Mouse (Mus musculus) mouse trophoblast stem cell (cell line): ENCODE data around the gene Limd1.

ENCODE experiments used
- in situ Hi-C, 2 experiments: fragments of 300-500 bp; cut with MseI, MboI; formaldehyde crosslinking; loops; 2 replicates in 1 of 2; 3 replicates in 1 of 2; pipeline ENCODE4 v1.15.1; 2025

Limd1 gene

DNA sequence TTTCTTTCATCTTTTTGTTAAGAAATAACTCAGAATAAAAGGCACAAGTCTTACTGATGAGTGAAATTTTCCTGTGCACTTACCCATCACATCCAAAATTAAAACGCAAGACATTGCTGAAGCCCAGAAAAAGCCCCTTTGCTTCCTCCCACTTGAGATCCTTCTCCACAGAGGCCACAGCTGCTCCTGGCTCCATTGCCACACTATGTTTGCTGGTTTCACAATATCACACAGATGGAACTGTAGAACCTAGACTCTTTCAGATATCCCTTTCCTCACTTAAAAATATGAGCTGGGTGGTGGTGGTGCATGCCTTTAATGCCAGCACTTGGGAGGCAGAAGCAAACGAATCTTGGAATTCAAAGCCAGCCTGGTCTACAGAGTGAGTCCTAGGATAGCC lies 34.0 kb downstream of the Limd1 start:
- in situ Hi-C loops, result no loop called here

DNA sequence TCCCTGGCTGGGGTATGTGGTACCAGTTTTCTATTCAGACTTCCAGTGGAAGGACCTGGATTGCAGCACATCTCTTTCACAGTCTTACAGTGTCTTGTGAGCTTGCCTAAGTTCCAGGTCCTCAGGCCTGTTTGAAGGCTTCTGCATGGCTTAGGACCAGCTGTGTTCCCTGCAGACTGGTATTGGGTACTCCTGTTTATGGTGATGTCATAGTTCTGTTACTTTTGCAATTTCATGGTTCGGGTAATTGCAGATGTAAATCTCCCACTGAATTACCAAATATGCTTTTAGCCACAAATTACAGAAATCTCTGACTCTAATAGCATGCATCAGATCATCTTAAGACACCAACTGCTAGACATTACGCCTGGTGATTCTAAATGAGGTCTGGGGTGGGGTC lies 36.6 kb downstream of the Limd1 start:
- in situ Hi-C loops, result no loop called here

DNA sequence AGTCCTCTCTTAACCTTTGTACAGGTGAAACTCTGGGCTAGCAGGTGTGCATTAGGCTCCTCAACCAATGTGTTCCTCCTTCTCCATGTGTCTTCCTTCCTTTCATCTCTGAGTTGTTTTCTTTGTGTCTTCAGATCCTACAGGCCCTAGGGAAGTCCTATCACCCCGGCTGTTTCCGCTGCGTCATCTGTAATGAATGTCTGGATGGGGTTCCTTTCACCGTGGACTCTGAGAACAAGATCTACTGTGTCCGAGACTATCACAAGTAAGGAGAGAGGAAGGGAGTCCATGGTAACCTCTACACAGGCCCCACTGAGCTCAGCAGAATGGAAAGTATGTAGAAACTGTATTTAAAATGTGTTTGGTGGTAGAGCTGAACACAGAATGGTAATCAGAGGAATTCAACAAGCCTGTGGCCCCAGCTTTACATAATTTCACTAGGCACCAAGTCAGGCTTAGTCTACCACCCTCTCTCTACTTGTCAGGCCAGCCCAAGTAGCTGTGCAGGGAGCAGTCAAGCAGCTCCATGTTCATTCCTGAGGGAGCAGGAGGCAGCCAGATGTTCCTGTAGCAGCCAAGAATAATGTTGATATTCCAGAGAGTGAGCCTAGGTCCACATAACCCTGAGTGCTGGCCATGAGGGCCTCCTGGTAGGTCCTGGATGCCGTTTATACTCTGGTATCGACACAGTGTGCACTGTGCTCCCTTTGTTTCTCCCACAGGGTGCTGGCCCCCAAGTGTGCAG lies 38.3 kb downstream of the Limd1 start:
- in situ Hi-C loops, result no loop called here

DNA sequence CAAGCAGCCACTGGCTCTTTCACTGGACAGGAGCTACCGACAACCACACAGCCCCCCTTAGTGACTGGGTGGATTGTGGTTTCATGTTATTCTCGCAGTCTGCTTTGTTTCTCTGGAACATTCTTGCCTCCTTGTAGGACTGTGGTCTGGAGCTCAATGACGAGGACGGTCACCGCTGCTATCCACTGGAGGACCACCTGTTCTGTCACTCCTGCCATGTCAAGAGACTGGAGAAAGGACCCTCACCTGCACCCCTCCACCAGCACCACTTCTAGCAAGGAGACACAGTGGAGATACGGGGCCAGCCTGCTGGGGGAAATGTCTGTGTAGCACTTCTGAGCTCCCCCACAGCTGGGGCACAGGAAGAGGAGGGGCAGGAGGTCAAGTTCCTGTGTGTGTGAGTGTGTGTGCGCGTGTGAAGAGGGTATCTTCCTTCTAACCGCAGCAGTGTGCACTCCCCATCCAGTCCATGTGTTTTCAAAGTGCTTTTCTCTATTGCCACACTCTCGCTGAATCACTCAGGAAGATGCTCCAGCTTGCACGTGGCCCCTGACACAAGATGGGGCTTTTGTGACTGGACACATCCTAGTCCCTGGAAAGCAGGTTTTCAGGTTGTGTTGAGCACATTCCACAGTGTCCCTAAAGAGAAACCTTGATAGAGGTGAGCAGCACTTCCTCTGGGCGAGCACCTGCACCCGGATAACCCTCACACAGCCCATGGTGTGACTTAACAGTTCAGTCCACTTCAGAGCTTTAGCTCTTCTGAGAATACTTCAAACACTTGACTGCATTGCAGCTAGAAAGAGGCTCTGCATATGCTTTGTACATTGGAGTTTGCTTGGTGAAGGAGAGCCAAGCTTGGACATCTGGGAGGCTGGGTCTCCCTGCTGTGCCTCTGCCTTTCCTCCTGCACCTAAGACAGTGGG lies 40.7 kb downstream of the Limd1 start:
- in situ Hi-C loops, result no loop called here

DNA sequence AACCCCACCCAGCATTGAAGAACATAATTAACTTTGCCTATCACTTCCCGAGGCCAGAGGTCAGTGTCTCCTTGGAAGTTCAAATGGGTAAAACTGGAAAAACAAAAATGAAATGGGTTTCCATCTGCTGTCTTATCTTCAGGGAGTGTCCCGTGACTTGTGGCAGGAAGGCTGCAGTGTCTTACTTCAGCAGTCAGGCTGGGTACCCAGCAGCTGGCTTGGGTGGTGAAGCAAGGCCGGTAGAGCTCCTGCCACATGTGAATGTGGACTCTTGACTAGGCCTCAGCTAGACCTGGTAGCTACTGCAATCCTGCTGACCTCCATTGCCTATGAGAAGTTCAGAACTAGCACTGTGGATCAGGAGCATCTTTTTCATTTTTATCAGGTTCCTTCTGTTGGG lies 42.2 kb downstream of the Limd1 start:
- in situ Hi-C loops, result loop anchor here in 1 of 2 experiments (10.0 kb wide), 1 partner anchor 266 kb away; no protein-coding TSS in a partner anchor

DNA sequence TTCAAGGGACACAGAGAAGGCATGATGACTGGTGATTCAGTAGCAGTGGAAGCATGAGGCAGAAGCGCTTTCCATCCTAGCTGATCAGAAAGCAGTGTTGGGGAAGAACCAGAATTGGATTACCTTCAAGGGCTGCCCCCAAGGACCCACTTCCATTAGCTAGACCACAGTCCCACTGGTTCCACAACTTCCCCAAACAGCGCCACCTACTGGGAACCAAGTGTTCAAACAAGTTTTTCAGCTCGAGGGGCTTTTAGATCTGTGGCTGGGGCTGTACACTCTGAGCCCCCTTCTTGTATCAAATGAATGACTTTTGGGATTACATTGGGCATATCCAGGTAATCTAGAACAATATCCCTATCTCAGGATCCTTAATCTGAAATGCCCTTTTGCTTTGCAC lies 45.2 kb downstream of the Limd1 start:
- in situ Hi-C loops, result loop anchor here in 1 of 2 experiments (10.0 kb wide), 1 partner anchor 269 kb away; no protein-coding TSS in a partner anchor

DNA sequence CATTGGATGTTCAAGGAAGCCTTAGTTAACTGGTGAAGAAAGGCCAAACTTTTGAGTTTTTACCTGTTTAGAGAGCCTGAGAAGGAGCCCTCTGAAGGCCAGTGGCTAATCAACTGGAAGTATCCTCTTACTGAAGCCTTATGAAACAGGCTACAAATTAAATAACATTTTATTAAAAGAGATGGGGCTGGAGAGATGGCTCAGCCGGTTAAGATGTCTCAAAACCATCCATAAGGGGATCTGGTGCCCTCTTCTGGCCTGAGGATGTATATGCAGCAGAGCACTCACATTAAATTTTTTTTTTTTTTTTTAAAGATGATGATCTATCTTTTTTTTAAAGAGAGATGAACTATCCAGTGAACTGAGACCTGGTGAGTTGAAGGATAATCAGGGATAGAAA lies 46.6 kb downstream of the Limd1 start:
- in situ Hi-C loops, result loop anchor here in 1 of 2 experiments (10.0 kb wide), 1 partner anchor 270 kb away; no protein-coding TSS in a partner anchor

DNA sequence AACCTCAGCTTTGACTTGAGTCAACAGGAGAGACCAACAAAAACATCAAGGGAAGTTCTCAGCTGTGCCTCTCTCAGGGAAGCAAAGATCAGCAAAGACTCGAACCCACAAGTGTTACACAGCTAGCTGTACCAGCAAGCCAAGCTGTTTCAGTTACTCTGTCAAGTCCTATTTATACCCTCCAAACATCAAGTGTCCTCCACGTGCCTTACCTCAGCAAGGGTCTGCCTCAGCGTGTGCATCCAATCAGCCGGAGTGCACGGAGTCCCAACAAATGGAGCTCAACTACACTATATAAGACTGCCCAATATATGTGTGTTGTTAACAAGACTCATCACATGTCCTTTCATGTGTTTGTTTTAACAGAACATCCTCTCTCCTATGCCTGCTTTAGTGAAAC lies 48.0 kb downstream of the Limd1 start:
- in situ Hi-C loops, result loop anchor here in 1 of 2 experiments (10.0 kb wide), 1 partner anchor 272 kb away; no protein-coding TSS in a partner anchor

DNA sequence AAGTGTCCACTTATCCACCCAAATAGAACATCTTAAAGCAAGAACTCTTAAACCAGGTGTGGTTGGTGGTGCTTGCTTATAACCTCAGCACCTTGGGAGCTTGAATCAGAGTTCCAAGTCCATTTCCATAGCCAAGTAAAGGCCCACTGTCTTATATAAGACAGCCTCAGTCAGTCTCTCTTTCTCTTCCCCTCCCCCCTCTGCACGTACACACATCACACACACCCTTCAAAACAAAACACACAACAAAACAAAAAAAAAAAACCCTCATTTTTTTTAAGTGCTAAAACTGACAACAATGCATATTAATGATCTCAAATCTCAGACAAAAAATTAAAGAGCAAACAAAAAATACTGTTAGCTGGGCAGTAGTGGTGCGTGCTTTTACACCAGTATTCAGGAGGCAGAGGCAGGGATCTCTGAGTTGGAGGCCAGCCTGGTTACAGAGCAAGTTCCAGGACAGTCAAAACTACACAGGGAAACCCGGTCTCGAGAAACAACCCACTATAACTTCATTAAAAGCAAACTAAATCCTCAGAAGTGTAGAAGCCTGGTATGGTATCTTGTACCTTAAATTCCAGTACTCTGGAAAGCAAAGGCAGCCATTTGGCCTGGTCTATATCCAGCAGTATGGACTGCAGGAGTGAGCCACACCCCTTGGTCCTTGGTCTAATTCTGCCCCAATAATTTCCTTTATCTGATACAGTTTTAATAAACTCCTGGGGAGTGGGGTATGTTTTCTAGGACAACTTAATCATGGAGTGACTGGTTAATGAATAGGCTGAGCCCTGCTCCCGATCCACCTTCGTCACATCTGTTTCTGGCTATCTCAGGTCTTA lies 49.8 kb downstream of the Limd1 start:
- in situ Hi-C loops, result loop anchor here in 1 of 2 experiments (10.0 kb wide), 1 partner anchor 274 kb away; no protein-coding TSS in a partner anchor

DNA sequence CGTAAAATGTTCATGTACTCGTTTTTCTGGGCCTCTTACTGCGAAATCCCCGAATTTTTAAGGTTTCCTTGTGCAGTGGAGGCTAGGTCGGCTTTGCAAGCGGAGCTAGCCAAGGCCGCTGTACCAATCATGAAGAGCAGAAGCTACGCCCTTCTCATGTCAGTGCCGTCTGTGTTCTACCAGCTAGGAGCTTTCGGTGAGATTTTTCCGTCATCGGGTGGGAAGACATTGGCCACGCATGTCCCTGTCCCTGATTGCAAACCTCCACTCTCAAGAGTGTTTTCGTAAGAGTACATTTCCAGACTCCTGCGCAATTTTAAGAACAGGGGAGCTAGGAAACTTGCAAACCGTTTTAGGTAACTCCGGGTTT lies 50.4 kb downstream of the Limd1 start:
- in situ Hi-C loops, result loop anchor here in 1 of 2 experiments (10.0 kb wide), 1 partner anchor 274 kb away; no protein-coding TSS in a partner anchor

DNA sequence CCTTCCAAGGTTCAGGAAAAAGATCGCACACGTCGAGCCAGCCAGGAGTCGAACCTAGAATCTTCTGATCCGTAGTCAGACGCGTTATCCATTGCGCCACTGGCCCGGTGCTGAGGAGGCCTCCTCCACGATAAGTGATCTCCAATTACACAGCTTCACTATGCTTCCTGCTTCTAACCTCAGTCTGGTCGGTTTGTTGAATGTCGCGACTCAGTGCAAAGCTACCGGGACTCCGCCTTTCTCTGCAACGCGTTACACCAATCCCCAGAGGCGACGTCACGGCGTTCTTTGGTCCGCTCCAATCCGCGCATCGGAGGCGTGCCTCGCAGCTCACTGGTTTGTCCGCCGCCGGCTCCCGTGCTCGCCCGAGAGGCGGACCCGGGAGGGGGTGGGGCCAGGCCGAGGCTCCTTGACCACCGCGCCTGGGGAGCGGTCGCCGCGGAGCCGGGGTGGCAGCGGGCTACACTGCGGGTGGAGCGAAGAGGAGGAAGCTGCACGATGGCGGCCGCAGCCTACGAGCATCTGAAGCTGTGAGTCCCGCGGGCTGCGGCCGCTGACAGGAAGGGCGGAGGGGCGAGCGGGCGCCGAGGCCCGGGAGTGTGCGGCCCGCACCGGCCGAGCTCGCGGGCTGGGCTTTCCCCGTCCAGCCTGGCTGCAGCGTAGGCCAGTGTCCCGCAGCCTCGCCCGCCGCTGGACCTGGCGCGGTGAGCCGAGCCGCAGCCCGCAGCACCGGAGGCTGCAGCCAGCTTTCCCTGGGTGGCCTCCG lies 51.1 kb downstream of the Limd1 start, which contains the start of gene Sacm1l:
Gene Sacm1l (plus strand): TSS at position 368 of the 766 bp plus-strand sequence.
- in situ Hi-C loops, result loop anchor here in 1 of 2 experiments (10.0 kb wide), 1 partner anchor 275 kb away; no protein-coding TSS in a partner anchor

DNA sequence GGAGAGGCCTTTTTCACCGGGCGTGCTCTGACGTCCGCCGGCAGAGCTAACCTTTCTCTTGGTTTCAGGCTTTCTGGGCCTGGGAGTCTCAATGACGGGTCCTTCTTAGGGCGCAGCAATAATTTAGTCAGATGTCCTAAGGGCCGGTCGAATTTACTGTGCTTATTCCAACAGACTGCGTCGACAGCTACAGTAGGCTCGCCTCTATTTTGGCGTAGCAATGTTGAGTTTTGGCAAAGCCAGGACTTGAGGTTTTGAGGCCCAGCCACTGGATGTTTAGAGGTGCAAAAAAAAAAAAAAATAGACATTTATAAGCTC lies 51.6 kb downstream of the Limd1 start:
- in situ Hi-C loops, result no loop called here

DNA sequence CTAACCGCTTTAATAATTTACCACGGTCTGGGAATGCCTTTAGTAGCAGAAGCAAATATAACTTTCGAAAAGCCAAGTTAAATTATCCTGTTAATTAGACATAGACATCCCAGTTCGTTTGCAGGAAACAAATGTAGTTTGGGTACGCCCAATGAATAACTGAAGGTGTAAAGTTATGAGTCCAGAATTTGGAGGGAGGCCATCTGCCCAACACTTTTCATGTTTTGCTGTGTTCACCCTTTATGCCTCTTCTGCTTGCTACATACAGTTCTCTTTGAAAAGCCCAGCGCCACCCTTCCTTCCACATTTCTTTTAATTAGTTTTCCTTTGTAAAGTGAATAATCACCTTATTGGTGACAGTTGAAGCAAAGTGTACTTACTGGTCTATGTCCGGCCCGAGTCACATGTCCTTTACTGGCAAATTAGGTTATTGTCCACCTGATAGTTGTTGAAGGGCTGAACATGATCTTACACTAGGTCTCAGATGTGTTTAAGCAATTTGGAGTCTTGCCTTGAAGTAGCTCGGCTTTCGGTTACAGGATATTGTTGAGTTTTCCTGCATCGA lies 52.1 kb downstream of the Limd1 start:
- in situ Hi-C loops, result no loop called here

DNA sequence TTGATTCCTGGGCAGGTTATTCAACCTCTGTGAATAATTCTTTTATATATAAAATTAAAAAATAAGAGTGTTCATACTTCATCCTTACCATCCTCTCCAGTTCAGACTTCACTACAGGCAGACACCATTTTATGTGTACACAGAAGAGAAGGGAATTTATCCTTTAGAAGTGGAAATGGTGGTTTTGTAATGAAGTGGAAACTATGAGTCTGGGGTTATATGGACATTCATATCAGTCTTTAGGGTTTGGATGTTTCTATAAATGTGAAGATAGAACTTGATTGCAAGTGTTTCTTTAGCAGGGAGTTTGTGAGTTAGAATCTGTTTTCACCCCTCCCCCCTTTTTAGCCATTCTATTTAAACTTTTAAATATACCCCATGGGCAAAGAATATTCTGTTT lies 52.7 kb downstream of the Limd1 start:
- in situ Hi-C loops, result no loop called here

DNA sequence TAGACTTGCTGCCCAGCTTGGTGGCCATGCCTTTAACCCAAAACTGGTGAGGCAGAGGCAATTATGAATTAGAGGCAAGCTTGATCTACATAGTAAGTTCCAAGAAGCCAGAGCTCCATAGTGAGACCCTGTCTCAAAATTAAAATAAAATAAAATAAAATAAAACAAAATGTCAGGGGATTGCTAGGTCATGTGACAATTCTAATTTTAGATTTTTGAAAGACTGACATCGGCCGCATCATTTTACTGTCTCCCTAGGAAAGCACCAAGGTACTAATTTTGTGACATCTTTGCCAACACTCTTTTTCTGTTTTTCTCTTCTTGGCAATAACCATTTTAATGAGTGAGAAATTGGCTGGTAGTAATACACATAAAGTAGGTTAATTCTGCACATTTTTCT lies 58.1 kb downstream of the Limd1 start:
- in situ Hi-C loops, result no loop called here

DNA sequence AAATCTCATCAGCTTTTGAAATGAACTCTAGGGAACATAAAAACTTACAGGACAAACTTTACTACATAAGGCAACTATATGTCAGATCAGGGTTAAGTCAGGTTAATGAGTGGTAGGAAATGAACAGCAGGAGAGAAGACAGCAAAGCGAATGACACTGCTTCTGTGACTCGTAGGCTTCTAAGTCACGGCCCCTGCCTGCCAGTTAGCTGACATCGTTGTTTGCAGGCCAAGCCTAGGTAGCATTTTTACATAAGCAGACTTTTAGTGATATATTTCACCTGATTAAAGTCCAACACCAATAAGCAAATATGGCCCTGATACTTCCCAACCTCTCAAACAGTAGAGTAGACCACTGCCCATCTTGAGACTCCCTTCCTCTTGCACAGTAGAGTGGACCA lies 59.7 kb downstream of the Limd1 start:
- in situ Hi-C loops, result no loop called here

DNA sequence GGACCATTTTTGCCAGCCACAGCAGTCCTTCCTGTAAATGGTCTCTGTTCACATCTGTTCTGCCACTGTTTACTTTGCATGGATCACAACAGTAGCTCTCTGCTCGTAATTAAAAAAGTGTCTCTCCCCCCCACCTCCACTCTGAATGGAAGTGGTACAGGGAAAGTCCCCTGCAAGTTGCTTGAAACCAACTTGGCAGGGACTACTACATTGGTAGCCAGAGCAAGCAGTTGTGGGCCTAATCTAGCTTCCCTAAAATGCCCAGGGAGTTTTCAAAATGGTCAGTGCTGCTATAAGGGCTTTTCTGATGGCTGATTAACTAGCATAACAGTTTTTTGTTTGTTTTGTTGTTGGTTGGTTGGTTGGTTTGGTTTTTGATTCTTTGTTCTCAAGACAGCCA lies 60.6 kb downstream of the Limd1 start:
- in situ Hi-C loops, result no loop called here

DNA sequence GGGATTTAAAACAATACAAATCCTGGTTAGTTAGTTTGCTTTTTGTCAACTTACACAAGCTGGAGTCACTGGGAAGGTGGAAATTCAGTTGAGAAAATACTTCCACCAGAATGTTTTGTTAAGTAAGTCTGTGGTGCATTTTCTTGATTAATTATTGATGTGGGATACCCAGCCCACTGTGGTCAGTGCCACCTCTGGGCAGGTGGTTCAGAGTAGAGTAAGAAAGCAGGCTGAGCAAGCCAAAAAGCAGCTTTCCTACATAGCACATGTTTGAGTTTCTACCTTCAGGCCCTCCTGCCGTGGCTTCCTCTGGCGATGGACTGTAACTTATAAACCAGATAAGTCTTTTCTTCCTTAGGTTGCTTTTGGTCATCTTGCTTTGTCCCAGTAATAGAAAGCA lies 61.3 kb downstream of the Limd1 start:
- in situ Hi-C loops, result no loop called here

DNA sequence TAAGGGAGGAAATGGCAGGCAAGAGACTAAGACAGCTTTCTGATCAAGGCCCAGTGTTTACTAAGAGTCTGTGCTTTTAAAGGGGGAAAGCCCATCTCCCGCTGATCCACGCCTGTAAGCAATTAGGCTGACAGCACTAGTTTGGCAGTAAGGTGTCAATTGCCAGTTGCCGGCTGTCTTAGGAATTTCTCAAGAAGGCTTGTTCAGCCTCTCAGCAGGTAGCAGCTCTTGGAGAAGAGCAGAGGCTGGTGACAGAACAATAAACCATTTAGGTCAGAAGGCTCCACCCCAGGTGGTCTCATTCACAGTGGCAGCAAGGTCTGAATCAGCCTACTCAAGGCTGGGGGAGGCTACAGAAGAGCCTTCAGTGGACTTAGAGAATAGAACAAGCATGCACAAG lies 76.1 kb downstream of the Limd1 start:
- in situ Hi-C loops, result no loop called here
